Mouse (Mus musculus): ENCODE results near the gene Zfp651.

GRCm38 (mm10) chr9:121718792-121719318 is 40.3 kb upstream of the Zfp651 start, which contains the start of gene Nktr:
- peak; percentile 88 for TF ChIP-seq POLR2A (IDR thresholded peaks at IDR 0.05; ENCODE audit: borderline replicate concordance, extremely low read depth, low read depth, low read length)
- no peak for TF ChIP-seq CTCF (IDR thresholded peaks at IDR 0.05; ENCODE audit: insufficient read depth, low read length)
